Mouse (Mus musculus): ENCODE data around the gene Pcdh10. TPM values are rescaled to one million over a fixed set of nuclear protein-coding genes. Genes with fewer than 3 reads are reported as not detected.

The Pcdh10 gene
- 6.4 and 11.0 TPM in 2 replicates for polyA plus RNA-seq (2014; fragmentation: Nextera tagmentation; extraction: Ambion mirVana)

GRCm38 (mm10) chr3:45378145-45378544, at the start of gene Pcdh10:
TSS of gene Pcdh10 (plus strand) at chr3:45378398.
- Histone ChIP-seq H3K9me3 (replicated peaks; ENCODE audit: control insufficient read depth, low read length) (no peaks in the 10 kb centered on the region), H3K27me3 (ENCODE audit: control insufficient read depth, insufficient read depth, low read length) (peaks cover 14% of the 10 kb centered on the region), H3K9ac (replicated peaks; ENCODE audit: low read length) (peak within 1 kb of the TSS; percentile 69), H3K4me3 (ENCODE audit: low read depth, low read length) (peak within 1 kb of the TSS; percentile 65), H3K36me3 (replicated peaks; ENCODE audit: control insufficient read depth, insufficient read depth, low read depth, low read length) (no peaks in the 10 kb centered on the region), H3K4me2 (ENCODE audit: low read depth, low read length) (peak within 1 kb of the TSS; percentile 96), H3K27ac (replicated peaks; ENCODE audit: low read depth, low read length) (0 out of 2 replicates have a peak within 1 kb of the TSS, but pooled peaks have one; percentile 35), H3K4me1 (ENCODE audit: control insufficient read depth, insufficient read depth, low read length) (no peaks in the 10 kb centered on the region; the same call in 1 of the 2 replicates)
- peak; percentile 82 for ATAC-seq (replicated peaks; ENCODE audit: insufficient number of reproducible peaks, low FRiP score, low TSS enrichment, low read depth)
- WGBS, result under 1% methylated on average over 26 of the region's 26 CpGs
- peak; percentile 97 for DNase-seq (ENCODE audit: low spot score)

- Histone ChIP-seq H3K4me2 (ENCODE audit: low read depth, low read length) (no peak overlapping the region), H3K4me3 (ENCODE audit: low read depth, low read length) (no peak overlapping the region), H3K4me1 (ENCODE audit: control insufficient read depth, insufficient read depth, low read length) (no peaks in the 10 kb centered on the region), H3K36me3 (replicated peaks; ENCODE audit: control insufficient read depth, insufficient read depth, low read depth, low read length) (no peaks in the 10 kb centered on the region), H3K27ac (replicated peaks; ENCODE audit: low read depth, low read length) (no peak overlapping the region), H3K9ac (replicated peaks; ENCODE audit: low read length) (no peak overlapping the region), H3K27me3 (ENCODE audit: control insufficient read depth, insufficient read depth, low read length) (no peaks in the 10 kb centered on the region), H3K9me3 (replicated peaks; ENCODE audit: control insufficient read depth, low read length) (no peaks in the 10 kb centered on the region)
- ATAC-seq (replicated peaks; ENCODE audit: insufficient number of reproducible peaks, low FRiP score, low TSS enrichment, low read depth) (no peak), DNase-seq (ENCODE audit: low spot score) (no peak)
- 89% methylated on average over 1 of the region's 1 CpGs for WGBS
Observed at GRCm38 (mm10) chr3:45355919-45356318, 22.3 kb upstream of the Pcdh10 start.

GRCm38 (mm10) chr3:45368952-45369351, 9.2 kb upstream of the Pcdh10 start:
- Histone ChIP-seq H3K27me3 (ENCODE audit: control insufficient read depth, insufficient read depth, low read length) (no peaks in the 10 kb centered on the region), H3K4me1 (ENCODE audit: control insufficient read depth, insufficient read depth, low read length) (no peaks in the 10 kb centered on the region), H3K4me3 (ENCODE audit: low read depth, low read length) (no peak overlapping the region), H3K4me2 (ENCODE audit: low read depth, low read length) (no peak overlapping the region), H3K9me3 (replicated peaks; ENCODE audit: control insufficient read depth, low read length) (no peaks in the 10 kb centered on the region), H3K27ac (replicated peaks; ENCODE audit: low read depth, low read length) (no peak overlapping the region), H3K36me3 (replicated peaks; ENCODE audit: control insufficient read depth, insufficient read depth, low read depth, low read length) (no peaks in the 10 kb centered on the region), H3K9ac (replicated peaks; ENCODE audit: low read length) (no peak overlapping the region)
- DNase-seq (ENCODE audit: low spot score) (no peak), ATAC-seq (replicated peaks; ENCODE audit: insufficient number of reproducible peaks, low FRiP score, low TSS enrichment, low read depth) (no peak)
- 72% methylated on average over 1 of the region's 1 CpGs for WGBS

GRCm38 (mm10) chr3:45375761-45376500, 2.3 kb upstream of the Pcdh10 start:
- H3K4me2 ChIP-seq (ENCODE audit: low read depth, low read length), result peak overlapping the region; percentile 96
- H3K4me3 ChIP-seq (ENCODE audit: low read depth, low read length), result peak overlapping the region; percentile 65
- no peaks in the 10 kb centered on the region; the same call in 1 of the 2 replicates for H3K4me1 ChIP-seq (ENCODE audit: control insufficient read depth, insufficient read depth, low read length)
- H3K9ac ChIP-seq (replicated peaks; ENCODE audit: low read length), result peak overlapping the region; percentile 39
- peak overlapping the region; percentile 52; the same call in 1 of the 2 replicates for H3K27ac ChIP-seq (replicated peaks; ENCODE audit: low read depth, low read length)
- no peaks in the 10 kb centered on the region for H3K36me3 ChIP-seq (replicated peaks; ENCODE audit: control insufficient read depth, insufficient read depth, low read depth, low read length)
- DNase-seq (ENCODE audit: low spot score) (peak; percentile 86), ATAC-seq (replicated peaks; ENCODE audit: insufficient number of reproducible peaks, low FRiP score, low TSS enrichment, low read depth) (no peak)
- no peaks in the 10 kb centered on the region for H3K9me3 ChIP-seq (replicated peaks; ENCODE audit: control insufficient read depth, low read length)
- WGBS, result under 1% methylated on average over 27 of the region's 27 CpGs
- H3K27me3 ChIP-seq (ENCODE audit: control insufficient read depth, insufficient read depth, low read length), result peaks cover 9% of the 10 kb centered on the region

- peak overlapping the region; percentile 52; the same call in 1 of the 2 replicates for H3K27ac ChIP-seq (replicated peaks; ENCODE audit: low read depth, low read length)
- no peaks in the 10 kb centered on the region for H3K36me3 ChIP-seq (replicated peaks; ENCODE audit: control insufficient read depth, insufficient read depth, low read depth, low read length)
- WGBS, result under 1% methylated on average over 59 of the region's 59 CpGs
- H3K27me3 ChIP-seq (ENCODE audit: control insufficient read depth, insufficient read depth, low read length), result peaks cover 14% of the 10 kb centered on the region
- H3K9me3 ChIP-seq (replicated peaks; ENCODE audit: control insufficient read depth, low read length), result no peaks in the 10 kb centered on the region
- ATAC-seq (replicated peaks; ENCODE audit: insufficient number of reproducible peaks, low FRiP score, low TSS enrichment, low read depth) (peak; percentile 20), DNase-seq (ENCODE audit: low spot score) (peak; percentile 60)
- H3K4me2 ChIP-seq (ENCODE audit: low read depth, low read length), result peak overlapping the region; percentile 96
- no peaks in the 10 kb centered on the region; the same call in 1 of the 2 replicates for H3K4me1 ChIP-seq (ENCODE audit: control insufficient read depth, insufficient read depth, low read length)
- peak overlapping the region; percentile 69 for H3K9ac ChIP-seq (replicated peaks; ENCODE audit: low read length)
- peak overlapping the region; percentile 65 for H3K4me3 ChIP-seq (ENCODE audit: low read depth, low read length)
Observed at GRCm38 (mm10) chr3:45376501-45377390, 1.5 kb upstream of the Pcdh10 start.

GRCm38 (mm10) chr3:45377391-45377998, 703 bp upstream of the Pcdh10 start:
- 0 out of 2 replicates have a peak overlapping the region, but pooled peaks have one; percentile 35 for H3K27ac ChIP-seq (replicated peaks; ENCODE audit: low read depth, low read length)
- peak overlapping the region; percentile 65 for H3K4me3 ChIP-seq (ENCODE audit: low read depth, low read length)
- ATAC-seq (replicated peaks; ENCODE audit: insufficient number of reproducible peaks, low FRiP score, low TSS enrichment, low read depth), result peak; percentile 50; the same call in 1 of the 2 replicates
- H3K36me3 ChIP-seq (replicated peaks; ENCODE audit: control insufficient read depth, insufficient read depth, low read depth, low read length), result no peaks in the 10 kb centered on the region
- H3K4me2 ChIP-seq (ENCODE audit: low read depth, low read length), result peak overlapping the region; percentile 96
- H3K27me3 ChIP-seq (ENCODE audit: control insufficient read depth, insufficient read depth, low read length), result peaks cover 14% of the 10 kb centered on the region
- H3K9me3 ChIP-seq (replicated peaks; ENCODE audit: control insufficient read depth, low read length), result no peaks in the 10 kb centered on the region
- H3K9ac ChIP-seq (replicated peaks; ENCODE audit: low read length), result peak overlapping the region; percentile 69
- peak; percentile 71 for DNase-seq (ENCODE audit: low spot score)
- no peaks in the 10 kb centered on the region; the same call in 1 of the 2 replicates for H3K4me1 ChIP-seq (ENCODE audit: control insufficient read depth, insufficient read depth, low read length)
- under 1% methylated on average over 26 of the region's 26 CpGs for WGBS

- Histone ChIP-seq H3K36me3 (replicated peaks; ENCODE audit: control insufficient read depth, insufficient read depth, low read depth, low read length) (no peaks in the 10 kb centered on the region), H3K9me3 (replicated peaks; ENCODE audit: control insufficient read depth, low read length) (no peaks in the 10 kb centered on the region), H3K4me1 (ENCODE audit: control insufficient read depth, insufficient read depth, low read length) (no peaks in the 10 kb centered on the region; the same call in 1 of the 2 replicates), H3K4me2 (ENCODE audit: low read depth, low read length) (peak overlapping the region; percentile 96), H3K9ac (replicated peaks; ENCODE audit: low read length) (peak overlapping the region; percentile 51), H3K4me3 (ENCODE audit: low read depth, low read length) (peak overlapping the region; percentile 65), H3K27me3 (ENCODE audit: control insufficient read depth, insufficient read depth, low read length) (peaks cover 14% of the 10 kb centered on the region), H3K27ac (replicated peaks; ENCODE audit: low read depth, low read length) (no peak overlapping the region)
- ATAC-seq (replicated peaks; ENCODE audit: insufficient number of reproducible peaks, low FRiP score, low TSS enrichment, low read depth) (no peak), DNase-seq (ENCODE audit: low spot score) (peak; percentile 14)
- under 1% methylated on average over 26 of the region's 29 CpGs for whole genome bisulfite sequencing
Observed at GRCm38 (mm10) chr3:45379541-45379971, 1.4 kb downstream of the Pcdh10 start.
